Mouse (Mus musculus) G1E (cell line): Measurements from ENCODE around the gene Gab1.

Source experiments
- CTCF ChIP-seq: IDR thresholded peaks from 2 replicates; pipeline ENCODE4 v1.5.1; 2012; ENCODE audit warnings: low read depth, low read length, inconsistent platforms, mixed read lengths
- GATA1 ChIP-seq: IDR thresholded peaks from 2 replicates; pipeline ENCODE4 v1.6.1; 2012; ENCODE audit warnings: borderline replicate concordance, low read length, inconsistent platforms, mixed read lengths
- GATA2 ChIP-seq: IDR thresholded peaks from 2 replicates; pipeline ENCODE4 v1.6.1; 2012; ENCODE audit warnings: low read depth, low read length, inconsistent platforms, borderline replicate concordance
- TAL1 ChIP-seq: conservative IDR thresholded peaks from 2 replicates; pipeline ENCODE4 v1.6.1; 2012; ENCODE audit warnings: low read depth, low read length, inconsistent platforms, mixed read lengths

DNA sequence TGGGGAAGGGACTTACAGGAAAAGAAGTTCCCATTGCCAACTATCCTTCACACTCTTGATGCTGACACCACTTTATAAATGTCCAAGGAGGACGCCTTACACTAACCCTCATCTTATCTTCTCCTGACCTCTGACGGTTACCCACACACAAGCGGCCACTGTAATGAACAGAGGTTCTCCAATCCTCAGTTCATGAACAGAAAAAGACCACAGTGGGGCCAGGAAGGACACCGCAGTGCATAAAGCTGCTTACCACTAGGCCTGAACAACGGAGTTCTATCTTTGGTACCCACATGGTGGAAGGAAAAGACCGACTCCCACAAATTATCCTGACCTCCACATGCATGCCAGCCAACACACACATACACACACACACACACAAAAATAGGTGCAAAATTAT is 28.7 kb downstream of the Gab1 start:
- no peak for TF ChIP-seq CTCF
- TF ChIP-seq GATA1 = no peak
- no peak for TF ChIP-seq GATA2
- TF ChIP-seq TAL1 = no peak
